Mouse (Mus musculus) G1E-ER4 (cell line): ENCODE data around the gene Hmg20b. TPM values are rescaled to one million over a fixed set of nuclear protein-coding genes. Genes with fewer than 3 reads are reported as not detected.

Source experiments
- GATA1 ChIP-seq: IDR thresholded peaks from one replicate; pipeline ENCODE4 v1.8.0; 2012; ENCODE audit warnings: low read length, inconsistent platforms
- polyA plus RNA-seq: library from polyadenylated mRNA; stranded (reverse); fragments of >175 nt; gene quantifications from 2 replicates; pipeline ENCODE4 v1.2.3, GENCODE M21; 2012

Gene Hmg20b
- polyA plus RNA-seq, 1 experiment = 236 TPM

GRCm38 (mm10) chr10:81326858-81327257, 23.4 kb downstream of the Hmg20b start:
- no peak for TF ChIP-seq GATA1

GRCm38 (mm10) chr10:81325781-81326180, 24.5 kb downstream of the Hmg20b start:
- no peak for TF ChIP-seq GATA1

- TF ChIP-seq GATA1 = no peak
These were observed 25.1 kb downstream of the Hmg20b start for GRCm38 (mm10) chr10:81325176-81325575.

- no peak for TF ChIP-seq GATA1
These were observed 26.3 kb downstream of the Hmg20b start for GRCm38 (mm10) chr10:81323791-81324530.

GRCm38 (mm10) chr10:81323141-81323775, 27.0 kb downstream of the Hmg20b start:
- no peak for TF ChIP-seq GATA1

GRCm38 (mm10) chr10:81322444-81322843, 27.8 kb downstream of the Hmg20b start:
- TF ChIP-seq GATA1 = no peak

- TF ChIP-seq GATA1 = no peak
These were observed 28.8 kb downstream of the Hmg20b start for GRCm38 (mm10) chr10:81321436-81321835.

- TF ChIP-seq GATA1 = peak; percentile 26
These were observed 29.5 kb downstream of the Hmg20b start, which contains the start of gene Cactin for GRCm38 (mm10) chr10:81320550-81321347. Gene Cactin, plus strand, starts transcription at chr10:81321103.

GRCm38 (mm10) chr10:81319741-81320549, 30.3 kb downstream of the Hmg20b start:
- no peak for TF ChIP-seq GATA1

GRCm38 (mm10) chr10:81319330-81319699, 31.0 kb downstream of the Hmg20b start:
- no peak for TF ChIP-seq GATA1

GRCm38 (mm10) chr10:81318589-81319329, 31.5 kb downstream of the Hmg20b start:
- TF ChIP-seq GATA1 = no peak

- no peak for TF ChIP-seq GATA1
These were observed 33.0 kb downstream of the Hmg20b start for GRCm38 (mm10) chr10:81317273-81317672.

- no peak for TF ChIP-seq GATA1
These were observed 33.8 kb downstream of the Hmg20b start for GRCm38 (mm10) chr10:81316338-81317060.

GRCm38 (mm10) chr10:81315587-81315986, 34.7 kb downstream of the Hmg20b start:
- no peak for TF ChIP-seq GATA1
